Mouse (Mus musculus) C2C12 (cell line): ENCODE data around the gene Clpx.

Experiments used
- CEBPB ChIP-seq: IDR thresholded peaks from one replicate; pipeline ENCODE4 v1.6.1; 2011; ENCODE audit warnings: low read depth, mild to moderate bottlenecking, control low read depth, moderate library complexity
- CTCF ChIP-seq: IDR thresholded peaks from one replicate; pipeline ENCODE4 v1.5.1; 2011; ENCODE audit not compliant: control insufficient read depth, insufficient read depth, insufficient read length
- FOSL1 ChIP-seq: IDR thresholded peaks from one replicate; pipeline ENCODE4 v1.8.0; 2011; ENCODE audit warnings: mild to moderate bottlenecking, low read length; ENCODE audit not compliant: poor library complexity, insufficient read depth, severe bottlenecking
- MAX ChIP-seq: IDR thresholded peaks from one replicate; pipeline ENCODE4 v1.6.1; 2011; ENCODE audit warnings: mild to moderate bottlenecking, control low read depth
- MYOD1 ChIP-seq: IDR thresholded peaks from one replicate; pipeline ENCODE4 v1.6.1; 2011; ENCODE audit warnings: low read depth; ENCODE audit not compliant: control insufficient read depth, insufficient read length
- MYOG ChIP-seq: IDR thresholded peaks from one replicate; pipeline ENCODE4 v1.6.1; 2011; ENCODE audit not compliant: control insufficient read depth, insufficient read length; ENCODE audit errors: extremely low read depth
- USF1 ChIP-seq: IDR thresholded peaks from one replicate; pipeline ENCODE4 v1.6.1; 2011; ENCODE audit warnings: low read depth, mild to moderate bottlenecking, control low read depth, moderate library complexity

- TF ChIP-seq MYOD1 (no peak), MYOG (no peak), MAX (no peak), CTCF (no peak), USF1 (no peak), CEBPB (no peak), FOSL1 (no peak)
Observed at GRCm38 (mm10) chr9:65312669-65313357, 18.8 kb downstream of the Clpx start.
